Mouse (Mus musculus) CD4-positive, CD25-positive, alpha-beta regulatory T cell, adult 2 months (primary cell): ENCODE measurements at regions not wholly inside any gene's neighbourhood (a gene's known extent, or its start where the extent isn't known, plus 50 kb on each side); places are given as distances from the start of the nearest gene placed in this dataset.

ENCODE experiments used
- DNase-seq: peaks from one replicate; pipeline ENCODE4 v3.0.0-alpha.2; 2012; ENCODE audit warnings: low read depth, low spot score

DNA sequence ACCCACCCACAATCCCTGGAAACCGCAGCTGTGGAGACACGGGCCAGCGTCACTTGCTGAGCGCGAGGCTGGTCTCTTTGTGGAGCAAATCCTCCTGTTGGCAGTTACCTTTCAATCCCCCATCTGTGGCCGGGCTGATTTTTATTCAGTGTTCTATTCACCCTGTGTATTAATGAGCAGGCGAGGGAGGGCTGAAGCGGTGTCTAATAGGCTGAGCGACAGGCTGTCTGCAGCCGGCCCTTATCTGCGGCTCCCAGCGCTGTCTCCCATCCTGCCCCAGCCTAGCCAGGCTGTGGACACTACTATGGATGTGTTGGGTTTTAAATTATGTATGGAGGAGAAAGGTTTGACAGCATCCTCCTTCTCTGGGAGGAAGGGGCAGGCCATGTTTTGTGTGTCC is 138.3 kb upstream of the Gm26897 start:
- no peak for DNase-seq

DNA sequence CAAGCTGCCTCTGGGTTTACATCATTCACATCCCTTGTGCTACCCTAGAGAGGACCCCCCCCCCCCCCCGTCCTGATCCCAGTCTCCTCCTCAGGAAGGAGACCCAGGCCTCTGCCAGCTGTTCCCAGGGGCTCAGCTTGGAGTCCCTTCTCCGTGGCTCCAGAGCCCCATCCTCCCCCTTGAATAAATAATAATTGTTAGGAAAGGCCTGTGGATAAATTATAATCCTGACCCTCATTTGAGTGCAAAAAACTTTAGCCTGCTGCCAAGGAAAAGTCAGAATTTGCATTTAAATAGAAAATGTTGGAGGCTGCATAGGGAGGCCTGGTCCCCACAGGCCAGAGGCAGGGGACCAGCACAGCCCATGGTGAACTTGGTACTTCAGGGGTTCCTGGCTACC is 136.0 kb upstream of the Gm26897 start:
- no peak for DNase-seq

- DNase-seq = no peak
These were observed 131.8 kb upstream of the Gm26897 start for GRCm38 (mm10) chr5:111601711-111602521.

GRCm38 (mm10) chr5:111613687-111614086 is 120.0 kb upstream of the Gm26897 start:
- DNase-seq = no peak

- no peak for DNase-seq
These were observed 113.8 kb upstream of the Gm26897 start for GRCm38 (mm10) chr5:111619974-111620373.

DNA sequence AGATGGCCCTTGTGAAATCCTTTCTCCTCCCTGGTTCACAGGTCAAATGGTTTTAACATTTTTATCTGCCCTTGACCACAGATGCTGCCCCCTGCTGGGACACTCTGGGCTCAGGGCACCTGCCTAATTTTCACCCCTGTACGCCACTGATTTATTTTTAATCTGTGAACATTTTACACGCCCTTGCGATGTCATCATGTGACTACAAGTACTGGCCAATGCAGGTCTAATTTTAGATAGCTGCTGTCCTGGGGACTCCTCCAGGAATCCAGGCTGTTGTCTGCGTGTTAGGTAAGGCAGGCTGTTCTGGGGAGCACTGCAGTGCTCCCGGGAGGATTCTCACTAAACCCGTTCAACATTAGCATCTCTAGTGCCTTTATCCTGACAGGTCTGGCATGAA is 113.1 kb upstream of the Gm26897 start:
- no peak for DNase-seq

DNA sequence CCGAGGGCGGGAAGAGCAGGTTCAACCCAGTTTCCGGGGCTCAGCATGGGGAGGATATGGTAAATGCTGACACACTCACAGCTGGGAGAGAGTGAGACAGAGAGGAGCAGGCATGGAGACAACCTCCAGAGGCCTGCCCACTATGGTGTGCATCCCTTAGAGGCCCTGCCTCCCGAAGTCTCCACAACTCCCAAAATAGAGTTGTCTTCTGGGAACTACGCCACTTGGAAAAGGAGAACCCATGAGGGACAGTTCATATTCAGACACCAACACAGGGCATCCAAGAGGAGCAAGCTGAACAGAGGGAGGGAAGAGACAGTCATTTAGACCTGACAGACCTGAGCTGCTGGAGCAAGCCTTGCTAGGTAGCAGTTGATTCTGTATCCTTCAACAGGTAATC is 111.2 kb upstream of the Gm26897 start:
- no peak for DNase-seq

GRCm38 (mm10) chr5:111626273-111626798 is 107.4 kb upstream of the Gm26897 start:
- DNase-seq = no peak

DNA sequence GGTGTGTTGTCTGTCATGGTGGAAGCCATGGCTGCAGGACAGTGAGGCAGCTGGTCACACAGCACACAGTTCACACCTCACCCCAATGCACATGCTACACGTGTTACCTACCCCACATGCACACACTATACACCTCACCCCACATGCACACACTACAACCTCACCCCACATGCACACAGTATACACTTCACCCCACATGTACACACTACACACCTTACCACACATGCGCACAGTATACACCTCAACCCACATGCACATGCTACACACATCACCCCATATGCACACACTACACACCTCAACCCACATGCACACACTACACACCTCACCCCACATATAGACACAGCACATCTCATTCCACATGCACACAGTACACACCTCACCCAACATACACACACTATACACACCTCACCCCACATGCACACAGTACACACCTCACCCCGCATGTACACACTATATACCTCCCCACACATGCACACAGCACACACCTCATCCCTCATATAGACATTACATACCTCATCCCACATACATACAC is 103.3 kb upstream of the Gm26897 start:
- no peak for DNase-seq

DNA sequence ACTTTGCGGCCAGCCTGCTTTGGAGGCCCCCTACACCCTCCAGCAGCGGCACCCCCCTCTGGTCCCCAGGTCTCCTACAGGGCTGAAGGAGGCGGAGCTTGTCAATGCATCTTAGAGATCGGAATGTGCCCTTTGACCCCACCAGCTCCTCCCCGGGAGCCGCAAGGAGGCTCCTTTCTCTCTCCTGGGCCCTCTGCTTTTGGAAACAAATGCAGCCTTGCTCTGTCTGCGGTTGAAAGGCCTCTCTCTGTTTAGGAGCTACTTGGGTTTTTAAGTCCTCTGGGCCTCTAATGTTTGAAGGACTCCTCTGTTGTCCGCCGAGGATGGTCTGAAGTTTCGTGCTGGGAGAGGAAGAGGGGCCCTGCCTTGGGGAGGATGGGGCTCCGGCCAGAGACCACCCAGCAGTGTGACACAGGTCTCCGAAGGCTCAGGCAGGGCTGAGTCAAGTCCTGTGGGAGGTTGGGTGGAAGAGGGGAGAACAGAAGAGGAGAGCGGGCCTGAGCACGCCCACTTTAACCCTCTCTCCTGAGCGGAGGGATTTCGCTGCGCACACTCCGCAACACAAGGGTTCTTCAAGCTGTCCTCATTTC is 102.1 kb upstream of the Gm26897 start:
- DNase-seq = no peak

GRCm38 (mm10) chr5:111635092-111635491 is 98.6 kb upstream of the Gm26897 start:
- DNase-seq = no peak

DNA sequence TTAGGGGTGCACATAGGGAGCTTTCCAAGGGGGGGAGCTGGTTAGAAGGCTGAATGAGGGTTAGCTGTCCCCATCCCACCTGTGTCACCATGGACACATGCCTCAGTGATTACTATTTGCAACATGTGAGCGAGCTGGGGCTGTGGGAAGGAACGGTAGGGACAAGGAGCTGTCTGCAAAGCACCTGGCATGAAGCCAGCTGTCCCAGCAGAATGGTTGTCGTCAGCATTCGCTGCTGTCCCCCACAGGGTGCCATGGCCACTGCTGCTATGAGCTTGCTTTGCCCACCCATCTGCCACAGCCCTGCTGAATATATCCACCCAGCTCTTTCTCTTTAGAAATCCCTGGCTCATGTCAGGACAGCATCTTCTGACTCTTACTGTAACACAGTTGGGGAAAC is 96.8 kb upstream of the Gm26897 start:
- DNase-seq = no peak

DNA sequence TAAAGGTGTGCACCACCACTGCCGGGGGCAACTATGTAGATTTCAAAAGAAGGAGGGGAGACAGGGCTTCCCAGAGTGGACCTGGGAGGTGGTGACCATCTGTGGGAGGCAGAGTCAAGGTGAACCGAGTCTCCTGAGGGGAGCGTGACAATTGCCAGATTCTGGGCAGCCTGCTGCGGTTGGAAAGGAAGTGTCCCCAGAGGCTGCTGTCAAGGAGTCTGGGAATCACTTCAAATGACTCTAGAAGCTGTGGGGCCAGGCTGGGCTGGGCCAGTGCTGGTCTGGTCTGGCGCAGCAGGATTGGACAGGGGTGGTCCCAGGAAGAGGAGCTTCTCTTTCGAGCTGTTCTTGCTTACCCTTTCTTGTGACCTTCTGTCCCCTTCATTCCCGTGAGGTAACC is 95.4 kb upstream of the Gm26897 start:
- DNase-seq = no peak

DNA sequence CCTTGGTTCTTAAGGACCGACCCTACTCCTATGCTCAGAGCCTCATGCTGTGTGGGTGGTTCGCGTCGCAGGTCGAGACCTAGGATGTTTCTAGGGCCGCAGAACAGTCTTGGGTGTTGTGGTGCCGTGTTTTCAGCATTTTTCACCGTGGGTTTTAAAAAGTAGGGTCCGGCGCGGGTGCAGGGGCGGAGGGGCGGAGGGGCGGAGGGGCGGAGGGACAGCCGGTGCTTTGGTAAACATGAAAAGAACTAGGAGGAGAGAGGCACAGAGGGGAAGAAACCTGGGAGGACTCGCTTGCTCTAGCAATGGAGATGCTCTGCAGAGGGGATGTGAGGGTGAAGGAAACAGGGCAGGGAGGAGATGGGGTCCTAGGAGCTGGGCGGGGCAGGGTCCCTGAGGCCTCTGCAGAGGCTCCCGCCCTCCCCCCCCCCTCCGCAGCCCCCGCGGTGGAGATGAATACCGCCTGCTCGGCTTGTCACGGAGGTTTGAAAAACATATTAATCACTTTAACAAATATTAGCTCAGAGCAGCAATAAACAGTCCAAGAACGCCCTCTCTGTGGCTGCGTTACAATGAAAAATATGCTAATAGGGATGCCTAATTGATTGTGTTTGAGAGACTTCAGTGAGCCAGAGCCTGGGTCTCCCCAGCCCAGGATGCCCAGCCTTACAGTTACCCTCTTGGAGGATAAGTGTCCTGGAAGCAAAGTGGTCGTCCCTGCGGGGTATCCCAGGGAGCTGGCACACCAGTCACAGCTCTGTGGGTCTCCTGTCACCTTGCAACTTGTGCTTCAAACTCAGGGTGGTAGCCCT is 94.0 kb upstream of the Gm26897 start:
- no peak for DNase-seq

- no peak for DNase-seq
These were observed 92.7 kb upstream of the Gm26897 start for GRCm38 (mm10) chr5:111640976-111641375.

DNA sequence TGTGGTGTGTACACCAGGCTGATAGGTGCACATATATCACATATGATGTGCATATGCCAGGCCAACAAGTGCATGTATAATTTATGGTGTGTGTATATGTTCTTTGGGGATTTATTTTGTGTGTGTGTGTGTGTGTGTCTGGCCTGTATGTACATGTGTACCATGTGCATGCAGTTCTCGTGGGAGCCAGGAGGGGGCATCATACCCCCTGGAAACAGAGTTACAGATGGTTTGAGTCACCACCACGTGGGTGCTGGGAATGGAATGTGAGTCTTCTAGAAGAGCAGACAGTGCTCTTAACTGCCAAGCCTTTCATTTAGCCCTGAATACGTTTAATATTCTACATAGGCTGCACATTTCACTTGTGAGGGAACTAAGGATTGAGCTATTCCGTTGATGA is 92.0 kb upstream of the Gm26897 start:
- DNase-seq = no peak

DNA sequence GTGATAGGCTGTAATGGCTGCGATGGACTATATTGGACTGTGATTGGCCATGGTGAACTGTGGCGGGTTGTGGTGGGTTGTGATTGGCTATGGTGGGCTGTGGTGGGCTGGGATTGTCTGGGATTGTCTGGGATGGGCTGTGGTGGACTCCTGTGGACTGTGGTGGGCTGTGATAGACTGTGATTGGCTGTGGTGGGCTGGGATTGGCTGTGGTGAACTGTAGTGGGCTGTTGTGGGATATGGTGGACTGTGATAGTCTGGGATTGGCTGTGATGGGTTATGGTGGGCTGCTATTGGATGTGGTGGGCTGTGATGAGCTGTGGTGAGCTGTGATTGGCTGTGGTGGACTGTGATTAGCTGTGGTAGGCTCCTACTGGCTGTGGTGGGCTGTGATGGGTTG is 89.6 kb upstream of the Gm26897 start:
- no peak for DNase-seq

- no peak for DNase-seq
These were observed 88.9 kb upstream of the Gm26897 start for GRCm38 (mm10) chr5:111644788-111645187.

GRCm38 (mm10) chr5:111647686-111648200 is 86.0 kb upstream of the Gm26897 start:
- no peak for DNase-seq

GRCm38 (mm10) chr5:111648481-111648880 is 85.2 kb upstream of the Gm26897 start:
- no peak for DNase-seq

GRCm38 (mm10) chr5:111649012-111649411 is 84.7 kb upstream of the Gm26897 start:
- DNase-seq = no peak

DNA sequence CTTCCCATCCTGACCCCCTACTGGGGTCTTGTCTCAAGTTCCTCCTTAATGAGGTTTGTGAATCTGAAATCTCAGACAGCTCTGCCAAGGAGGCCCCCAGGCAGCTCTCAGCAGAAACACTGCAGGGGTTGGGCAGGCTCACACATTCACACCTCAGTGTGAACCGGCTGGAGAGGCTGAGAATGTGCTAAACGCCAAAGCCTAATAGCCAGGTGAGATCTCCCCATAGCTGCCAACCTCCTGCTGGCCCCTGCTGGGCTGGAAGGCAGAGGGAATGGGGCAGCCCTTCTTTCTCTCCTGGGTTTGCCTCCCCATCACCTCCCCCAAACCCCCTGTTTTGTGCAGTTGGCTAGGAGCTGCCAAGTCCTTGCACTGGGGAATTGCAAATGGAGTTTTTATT is 81.3 kb upstream of the Gm26897 start:
- no peak for DNase-seq
